Mouse (Mus musculus) liver, postnatal 0 days (tissue): ENCODE measurements around the gene Acox3.

Source experiments
- CTCF ChIP-seq: sonication (generic); IDR thresholded peaks from 2 replicates; pipeline ENCODE4 v1.5.1; 2016; ENCODE audit warnings: antibody characterized with exemption, low read depth
- EP300 ChIP-seq: IDR thresholded peaks from 2 replicates; pipeline ENCODE4 v1.6.1; 2016; ENCODE audit warnings: antibody characterized with exemption, low read depth, mild to moderate bottlenecking

DNA sequence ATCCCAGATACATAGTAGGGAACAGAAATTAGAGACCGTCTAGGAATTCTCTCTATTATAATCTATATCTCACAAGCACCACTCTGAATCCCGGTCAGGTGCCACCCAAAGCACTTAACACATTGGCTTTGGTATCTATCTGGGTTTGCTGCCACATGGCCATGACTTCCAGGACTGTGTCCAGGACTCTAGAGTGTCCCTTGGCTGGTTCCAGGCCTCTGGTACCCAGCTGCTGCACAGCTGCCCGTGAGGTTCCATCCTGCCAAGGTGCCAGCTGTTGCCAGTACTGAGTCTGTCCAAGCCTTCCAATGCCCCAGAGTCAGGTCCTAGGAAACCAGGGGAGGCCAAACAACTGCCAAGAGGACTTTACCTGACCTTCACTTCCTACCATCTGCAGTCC, 44.8 kb upstream of the Acox3 start:
- TF ChIP-seq EP300 (no peak), CTCF (no peak)
